Mouse (Mus musculus): ENCODE measurements at regions not wholly inside any gene's neighbourhood (a gene's known extent, or its start where the extent isn't known, plus 50 kb on each side); places are given as distances from the start of the nearest gene placed in this dataset.
A peak's percentile ranks its signal among the peaks of the same experiment; 100 is the strongest.
"Not testable (repeated sequence)": the region's sequence is repeated elsewhere in the genome, so short reads cannot be mapped to it uniquely, and the experiment has no call there.

DNA sequence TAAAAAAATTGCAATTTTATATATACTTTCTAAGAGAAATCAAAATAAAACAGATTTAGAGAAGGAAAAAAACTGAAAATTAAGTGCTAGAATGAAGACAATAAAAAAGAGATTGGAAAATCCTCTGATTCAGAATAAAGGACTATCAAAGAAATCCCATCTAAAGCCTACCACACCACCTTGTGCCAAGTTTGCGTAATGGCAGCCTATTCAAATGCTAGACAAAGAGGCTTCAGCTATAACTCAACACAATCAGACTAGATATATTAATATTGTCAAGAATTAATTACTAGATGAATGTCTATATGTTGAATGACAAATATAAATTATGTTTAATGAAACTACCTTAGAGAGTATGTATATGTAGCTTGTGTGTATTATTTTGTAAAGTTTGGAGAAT is 221.9 kb upstream of the Ascc3 start:
- peak; percentile 43 to 49 for DNase-seq

DNA sequence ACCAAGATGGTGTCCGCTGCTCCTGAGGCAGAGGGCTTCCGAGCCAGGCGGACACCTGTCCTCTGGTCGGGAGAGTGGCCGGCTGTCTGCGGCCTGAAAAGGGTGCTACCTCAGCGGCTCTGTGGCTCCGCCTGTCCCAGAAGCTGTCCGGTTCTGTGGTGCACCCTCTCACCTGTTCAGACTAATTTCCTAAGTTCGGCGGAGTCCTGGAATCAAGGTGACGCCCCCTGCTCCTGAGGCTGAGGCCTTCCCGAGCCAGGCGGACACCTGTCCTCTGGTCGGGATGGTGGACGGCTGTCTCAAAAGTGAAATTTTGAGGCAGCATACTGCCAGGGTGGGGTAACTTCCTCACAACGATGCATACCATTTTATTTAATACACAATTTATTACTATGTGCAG is 199.9 kb upstream of the Ascc3 start:
- DNase-seq = not testable (repeated sequence)
